Mouse (Mus musculus): ENCODE data around the gene Syk. TPM values are rescaled to one million over a fixed set of nuclear protein-coding genes. Genes with fewer than 3 reads are reported as not detected.

Gene Syk
- polyA plus RNA-seq, 1 experiment from 2014 or later, result 3.4 TPM

DNA sequence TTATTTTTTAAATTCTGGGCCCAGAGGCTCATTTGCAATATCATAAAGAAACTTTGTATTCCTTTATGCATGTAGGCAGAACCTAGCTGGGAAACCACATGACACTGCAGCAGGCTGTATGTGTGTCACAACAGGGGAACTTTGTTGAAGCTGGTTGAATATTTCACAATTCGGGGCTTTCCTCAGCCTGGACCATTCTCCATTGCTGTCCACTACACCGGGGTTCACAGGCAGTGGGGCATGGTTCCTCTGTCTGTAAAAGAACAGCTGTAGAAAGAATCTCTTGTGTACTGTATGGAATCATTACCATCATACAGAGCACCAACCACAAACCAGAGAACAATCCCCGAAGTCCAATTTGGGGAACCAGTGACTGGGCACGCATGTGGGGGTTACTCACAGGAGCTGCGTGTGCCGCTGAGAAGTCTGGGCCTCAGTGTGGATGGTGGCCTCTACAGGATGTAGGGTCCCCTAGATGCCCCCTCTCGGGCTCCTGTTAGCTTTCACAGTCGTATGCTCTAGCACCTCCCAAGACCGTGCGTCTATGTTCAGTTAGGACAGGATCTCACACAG lies 53.3 kb downstream of the Syk start:
- Histone ChIP-seq H3K4me1 (replicated peaks; ENCODE audit: control insufficient read depth, insufficient read depth, low read length) (no peaks in the 10 kb centered on the region), H3K27me3 (replicated peaks; ENCODE audit: control insufficient read depth, insufficient read depth, low read length) (no peaks in the 10 kb centered on the region), H3K9me3 (ENCODE audit: control insufficient read depth, low read length) (no peaks in the 10 kb centered on the region), H3K4me3 (ENCODE audit: low read depth, low read length) (no peak overlapping the region), H3K27ac (ENCODE audit: low read depth) (no peak overlapping the region), H3K36me3 (ENCODE audit: control insufficient read depth, insufficient read depth, low read length) (no peaks in the 10 kb centered on the region), H3K4me2 (ENCODE audit: low read length) (no peak overlapping the region), H3K9ac (ENCODE audit: low read length) (no peak overlapping the region)
- no peak for ATAC-seq (replicated peaks; ENCODE audit: low FRiP score, low TSS enrichment, low read depth)
- no peak for DNase-seq (ENCODE audit: low spot score)
- WGBS, result 92% methylated on average over 10 of the region's 10 CpGs

DNA sequence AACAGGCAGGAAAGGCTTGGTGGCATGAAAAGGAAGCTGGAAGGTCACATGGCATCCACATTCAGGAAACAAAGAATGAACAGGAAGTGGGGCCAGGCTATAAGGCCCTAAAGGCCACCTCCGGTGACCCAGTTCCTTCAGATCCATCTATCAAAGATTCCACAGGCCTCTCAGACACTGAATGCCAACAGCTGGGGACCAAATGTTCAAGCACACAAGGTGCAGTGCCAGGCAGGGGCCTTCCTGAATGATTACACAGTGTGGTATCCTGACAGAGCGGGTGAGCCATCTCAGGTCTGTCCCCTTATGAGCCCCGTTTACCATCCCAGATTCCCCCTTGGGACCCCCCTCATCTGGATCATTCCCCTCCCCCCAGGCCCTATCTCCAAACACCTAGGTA lies 63.6 kb downstream of the Syk start:
- Histone ChIP-seq H3K36me3 (ENCODE audit: control insufficient read depth, insufficient read depth, low read length) (no peaks in the 10 kb centered on the region), H3K27ac (ENCODE audit: low read depth) (no peak overlapping the region), H3K9ac (ENCODE audit: low read length) (no peak overlapping the region), H3K27me3 (replicated peaks; ENCODE audit: control insufficient read depth, insufficient read depth, low read length) (no peaks in the 10 kb centered on the region), H3K4me3 (ENCODE audit: low read depth, low read length) (no peak overlapping the region), H3K9me3 (ENCODE audit: control insufficient read depth, low read length) (no peaks in the 10 kb centered on the region), H3K4me2 (ENCODE audit: low read length) (no peak overlapping the region), H3K4me1 (replicated peaks; ENCODE audit: control insufficient read depth, insufficient read depth, low read length) (no peaks in the 10 kb centered on the region)
- WGBS, result 70% methylated on average over 3 of the region's 3 CpGs
- DNase-seq (ENCODE audit: low spot score) (no peak), ATAC-seq (replicated peaks; ENCODE audit: low FRiP score, low TSS enrichment, low read depth) (no peak)

DNA sequence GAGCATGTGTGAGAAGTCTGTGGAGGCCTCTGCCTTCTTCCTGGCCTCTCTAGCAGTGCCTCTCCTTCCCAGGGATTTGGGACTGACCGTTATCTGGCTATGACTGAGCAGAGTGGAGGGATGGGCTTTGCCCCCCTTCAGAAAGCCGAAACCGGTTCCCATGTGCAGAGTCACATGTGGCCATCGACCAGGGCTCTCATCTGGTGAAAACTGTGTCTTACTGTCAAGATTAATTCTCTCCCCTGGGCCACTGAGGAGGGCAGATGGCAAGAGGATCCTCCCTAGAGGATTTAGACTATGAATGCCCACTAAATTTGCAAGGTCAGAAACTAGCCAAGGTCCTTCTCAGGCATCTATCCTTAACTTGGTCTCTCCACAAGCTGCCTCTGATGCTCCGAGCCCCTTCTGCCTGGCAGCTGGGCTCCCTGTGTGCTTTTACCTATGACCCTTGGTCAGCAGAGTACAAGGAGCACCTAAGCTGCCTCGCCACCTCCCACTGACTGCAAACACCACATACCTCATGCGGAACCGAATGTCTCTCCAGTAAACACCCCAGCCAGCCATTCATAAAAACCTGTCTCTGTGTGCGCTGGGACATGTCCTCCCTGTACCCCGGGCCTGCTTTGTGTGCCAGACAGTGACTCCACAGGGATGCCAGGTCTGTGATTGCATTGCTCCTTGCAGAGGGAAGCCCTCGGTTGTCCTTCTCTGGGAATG lies 65.2 kb downstream of the Syk start:
- Histone ChIP-seq H3K4me1 (replicated peaks; ENCODE audit: control insufficient read depth, insufficient read depth, low read length) (no peaks in the 10 kb centered on the region), H3K36me3 (ENCODE audit: control insufficient read depth, insufficient read depth, low read length) (no peaks in the 10 kb centered on the region), H3K27ac (ENCODE audit: low read depth) (no peak overlapping the region), H3K9me3 (ENCODE audit: control insufficient read depth, low read length) (no peaks in the 10 kb centered on the region), H3K9ac (ENCODE audit: low read length) (no peak overlapping the region), H3K27me3 (replicated peaks; ENCODE audit: control insufficient read depth, insufficient read depth, low read length) (no peaks in the 10 kb centered on the region), H3K4me2 (ENCODE audit: low read length) (no peak overlapping the region), H3K4me3 (ENCODE audit: low read depth, low read length) (no peak overlapping the region)
- DNase-seq (ENCODE audit: low spot score) (no peak), ATAC-seq (replicated peaks; ENCODE audit: low FRiP score, low TSS enrichment, low read depth) (no peak)
- 66% methylated on average over 11 of the region's 11 CpGs for WGBS

DNA sequence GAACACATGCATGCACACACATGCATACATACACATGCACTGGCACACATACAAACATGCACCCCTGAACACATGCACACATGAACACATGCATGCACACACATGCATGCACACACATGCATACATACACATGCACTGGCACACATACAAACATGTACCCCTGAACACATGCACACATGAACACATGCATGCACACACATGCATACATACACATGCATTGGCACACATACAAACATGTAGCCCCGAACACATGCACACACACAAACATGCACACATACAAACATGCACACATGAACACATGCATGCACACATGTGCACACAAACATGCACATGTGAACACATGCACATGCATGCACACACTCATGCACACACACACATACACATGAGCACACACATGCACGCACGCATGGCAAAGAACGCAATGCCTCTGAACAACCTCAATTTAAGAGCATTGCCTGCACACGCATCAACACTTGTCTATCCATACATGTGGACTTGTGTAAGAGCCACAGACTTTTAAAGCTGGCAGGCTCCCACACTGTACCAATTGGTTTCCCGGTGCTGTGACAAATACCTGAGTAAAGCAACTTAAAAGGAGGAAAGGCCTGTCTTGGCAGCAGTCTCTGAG lies 66.9 kb downstream of the Syk start:
- DNase-seq (ENCODE audit: low spot score), result no peak
- no peak for ATAC-seq (replicated peaks; ENCODE audit: low FRiP score, low TSS enrichment, low read depth)
- Histone ChIP-seq H3K36me3 (ENCODE audit: control insufficient read depth, insufficient read depth, low read length) (no peaks in the 10 kb centered on the region), H3K4me3 (ENCODE audit: low read depth, low read length) (no peak overlapping the region), H3K4me1 (replicated peaks; ENCODE audit: control insufficient read depth, insufficient read depth, low read length) (no peaks in the 10 kb centered on the region), H3K9me3 (ENCODE audit: control insufficient read depth, low read length) (no peaks in the 10 kb centered on the region), H3K4me2 (ENCODE audit: low read length) (no peak overlapping the region), H3K27me3 (replicated peaks; ENCODE audit: control insufficient read depth, insufficient read depth, low read length) (no peaks in the 10 kb centered on the region), H3K27ac (ENCODE audit: low read depth) (no peak overlapping the region), H3K9ac (ENCODE audit: low read length) (no peak overlapping the region)
- WGBS, result 96% methylated on average over 6 of the region's 6 CpGs

DNA sequence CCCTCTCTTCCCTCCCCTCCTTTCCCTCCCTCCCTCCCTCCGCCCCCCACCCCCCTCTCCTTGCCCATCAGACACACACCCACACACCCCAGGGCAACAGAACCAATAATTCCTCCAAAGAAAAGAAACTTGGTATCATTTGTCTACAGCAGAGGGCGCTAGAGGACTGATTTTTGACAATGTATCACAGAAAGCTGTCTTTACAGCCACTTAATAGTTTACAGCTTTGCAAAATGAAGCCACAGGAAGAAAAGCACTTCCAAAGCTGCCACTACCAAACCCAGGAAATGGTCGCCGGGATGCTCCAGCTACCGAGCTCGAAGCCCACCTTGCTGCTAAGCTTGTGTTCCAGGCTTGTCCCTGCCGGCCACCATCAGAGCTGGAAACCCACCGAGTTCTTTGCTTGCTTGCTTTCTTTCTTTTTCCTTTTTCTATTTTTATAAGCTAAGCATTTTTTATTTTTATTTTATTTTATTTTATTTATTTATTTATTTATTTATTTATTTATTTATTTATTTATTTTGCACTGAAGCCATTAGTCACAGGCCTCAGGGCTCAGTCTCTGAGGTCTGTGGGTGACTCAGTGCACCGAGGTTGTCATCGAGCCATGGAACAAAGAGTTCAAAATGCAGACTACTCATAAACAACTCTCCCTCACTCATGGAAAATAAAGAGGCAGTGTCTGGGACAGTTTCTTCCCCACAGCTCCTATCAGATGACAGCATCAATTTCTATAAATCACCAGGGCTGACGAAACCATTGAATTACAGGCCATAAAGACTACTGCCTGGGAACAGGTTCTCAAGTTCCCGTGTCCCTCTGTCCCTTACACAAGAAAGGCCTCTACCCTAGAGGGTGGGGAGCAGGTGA lies 68.6 kb downstream of the Syk start:
- Histone ChIP-seq H3K4me3 (ENCODE audit: low read depth, low read length) (no peak overlapping the region), H3K27ac (ENCODE audit: low read depth) (no peak overlapping the region), H3K4me2 (ENCODE audit: low read length) (no peak overlapping the region), H3K4me1 (replicated peaks; ENCODE audit: control insufficient read depth, insufficient read depth, low read length) (no peaks in the 10 kb centered on the region), H3K9me3 (ENCODE audit: control insufficient read depth, low read length) (no peaks in the 10 kb centered on the region), H3K36me3 (ENCODE audit: control insufficient read depth, insufficient read depth, low read length) (no peaks in the 10 kb centered on the region), H3K27me3 (replicated peaks; ENCODE audit: control insufficient read depth, insufficient read depth, low read length) (no peaks in the 10 kb centered on the region), H3K9ac (ENCODE audit: low read length) (no peak overlapping the region)
- 39% methylated on average over 11 of the region's 12 CpGs for WGBS
- peak; percentile 58 for DNase-seq (ENCODE audit: low spot score)
- peak; percentile 71 for ATAC-seq (replicated peaks; ENCODE audit: low FRiP score, low TSS enrichment, low read depth)

DNA sequence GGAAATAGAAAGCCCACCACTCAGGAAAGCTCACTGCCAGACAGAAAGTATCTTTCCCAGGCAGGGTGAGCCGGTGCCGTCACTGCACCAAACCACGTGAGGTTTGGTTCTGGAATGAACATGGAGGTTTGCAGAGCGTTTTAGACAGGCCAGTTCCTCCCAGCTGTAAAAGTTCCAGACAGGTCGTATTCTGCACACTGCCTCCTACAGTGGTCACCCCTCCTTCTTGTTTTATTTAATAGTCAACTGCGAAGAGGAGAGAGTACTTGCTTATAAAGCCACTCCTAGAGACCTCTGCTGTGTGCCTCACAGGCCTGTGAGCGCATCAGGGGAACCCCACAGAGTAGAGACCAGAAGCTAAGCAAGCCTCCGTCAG lies 69.3 kb downstream of the Syk start:
- H3K4me1 ChIP-seq (replicated peaks; ENCODE audit: control insufficient read depth, insufficient read depth, low read length), result no peaks in the 10 kb centered on the region
- H3K27me3 ChIP-seq (replicated peaks; ENCODE audit: control insufficient read depth, insufficient read depth, low read length), result no peaks in the 10 kb centered on the region
- WGBS, result 67% methylated on average over 8 of the region's 8 CpGs
- H3K36me3 ChIP-seq (ENCODE audit: control insufficient read depth, insufficient read depth, low read length), result no peaks in the 10 kb centered on the region
- ATAC-seq (replicated peaks; ENCODE audit: low FRiP score, low TSS enrichment, low read depth) (no peak), DNase-seq (ENCODE audit: low spot score) (no peak)
- H3K9me3 ChIP-seq (ENCODE audit: control insufficient read depth, low read length), result no peaks in the 10 kb centered on the region
- H3K27ac ChIP-seq (ENCODE audit: low read depth), result no peak overlapping the region
- H3K4me2 ChIP-seq (ENCODE audit: low read length), result no peak overlapping the region
- H3K9ac ChIP-seq (ENCODE audit: low read length), result no peak overlapping the region
- H3K4me3 ChIP-seq (ENCODE audit: low read depth, low read length), result no peak overlapping the region

DNA sequence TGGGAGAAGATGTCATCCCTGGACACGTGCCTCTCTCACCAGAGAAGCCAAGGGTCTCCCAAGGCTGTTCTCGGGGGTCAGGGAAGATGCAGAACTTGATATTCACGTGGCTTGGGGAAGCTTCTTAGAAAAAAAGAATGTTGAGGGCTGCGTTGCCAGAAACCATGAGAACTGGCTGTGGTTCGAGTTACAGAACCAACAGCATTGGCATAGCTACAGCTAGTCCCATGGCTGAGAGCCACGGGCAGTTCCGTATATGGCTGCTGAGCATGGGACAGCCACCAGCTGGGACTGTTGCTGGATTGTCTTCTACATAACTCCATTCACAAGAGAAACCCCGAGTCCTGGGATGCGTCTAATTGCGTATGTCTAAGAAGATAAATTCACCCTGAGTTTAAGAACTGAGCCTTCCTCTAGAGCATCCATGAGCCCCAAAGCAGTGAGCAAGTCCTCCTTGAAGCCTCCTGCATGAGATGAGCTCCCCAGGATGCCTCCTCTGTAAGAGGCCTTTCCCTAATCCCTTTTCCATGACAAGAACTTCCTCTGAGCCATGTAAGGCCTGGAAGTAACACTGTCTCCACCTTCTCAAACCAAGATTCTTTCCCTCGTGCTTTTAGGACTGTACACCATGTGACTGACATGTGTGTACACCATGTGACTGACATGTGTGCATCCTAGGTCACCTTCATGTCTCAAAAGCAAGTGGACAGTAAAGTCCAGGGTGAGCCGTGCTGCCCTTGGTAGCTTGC lies 71.3 kb downstream of the Syk start:
- no peak for DNase-seq (ENCODE audit: low spot score)
- WGBS, result 67% methylated on average over 12 of the region's 12 CpGs
- H3K36me3 ChIP-seq (ENCODE audit: control insufficient read depth, insufficient read depth, low read length), result no peaks in the 10 kb centered on the region
- H3K4me1 ChIP-seq (replicated peaks; ENCODE audit: control insufficient read depth, insufficient read depth, low read length), result no peaks in the 10 kb centered on the region
- H3K4me2 ChIP-seq (ENCODE audit: low read length), result no peak overlapping the region
- H3K27ac ChIP-seq (ENCODE audit: low read depth), result no peak overlapping the region
- no peak for ATAC-seq (replicated peaks; ENCODE audit: low FRiP score, low TSS enrichment, low read depth)
- H3K27me3 ChIP-seq (replicated peaks; ENCODE audit: control insufficient read depth, insufficient read depth, low read length), result no peaks in the 10 kb centered on the region
- no peak overlapping the region for H3K9ac ChIP-seq (ENCODE audit: low read length)
- H3K9me3 ChIP-seq (ENCODE audit: control insufficient read depth, low read length), result no peaks in the 10 kb centered on the region
- no peak overlapping the region for H3K4me3 ChIP-seq (ENCODE audit: low read depth, low read length)

DNA sequence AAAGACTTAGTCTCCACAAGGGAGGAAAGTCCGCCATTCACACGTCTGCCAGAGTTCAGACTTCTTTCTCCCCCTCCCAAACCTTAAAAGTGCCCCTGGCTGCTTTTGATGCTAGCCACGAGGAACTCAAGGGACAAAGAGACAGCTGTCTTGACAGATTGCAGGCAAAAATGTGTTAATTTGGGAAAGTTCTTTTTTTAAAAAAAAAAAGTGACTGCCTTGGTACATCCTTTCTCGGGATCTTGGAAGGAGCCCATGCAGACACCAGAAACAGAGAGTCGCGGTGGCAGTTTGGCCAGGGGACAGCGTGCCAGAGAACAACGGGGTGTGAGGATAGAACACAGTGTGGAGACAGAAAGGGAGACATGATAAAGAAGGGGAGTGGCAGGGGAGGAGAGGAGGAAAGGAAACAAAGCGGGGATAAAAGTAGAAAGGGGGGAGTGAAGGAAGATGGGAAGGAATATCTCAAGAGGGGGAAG lies 71.9 kb downstream of the Syk start:
- H3K36me3 ChIP-seq (ENCODE audit: control insufficient read depth, insufficient read depth, low read length), result no peaks in the 10 kb centered on the region
- WGBS, result 35% methylated on average over 9 of the region's 9 CpGs
- ATAC-seq (replicated peaks; ENCODE audit: low FRiP score, low TSS enrichment, low read depth), result no peak

More for the DNA sequence above, 71.9 kb downstream of the Syk start:
- H3K4me2 ChIP-seq (ENCODE audit: low read length), result no peak overlapping the region
- no peaks in the 10 kb centered on the region for H3K27me3 ChIP-seq (replicated peaks; ENCODE audit: control insufficient read depth, insufficient read depth, low read length)
- no peak for DNase-seq (ENCODE audit: low spot score)
- H3K4me3 ChIP-seq (ENCODE audit: low read depth, low read length), result no peak overlapping the region
- no peak overlapping the region for H3K27ac ChIP-seq (ENCODE audit: low read depth)
- no peaks in the 10 kb centered on the region for H3K9me3 ChIP-seq (ENCODE audit: control insufficient read depth, low read length)
- H3K9ac ChIP-seq (ENCODE audit: low read length), result no peak overlapping the region
- H3K4me1 ChIP-seq (replicated peaks; ENCODE audit: control insufficient read depth, insufficient read depth, low read length), result no peaks in the 10 kb centered on the region
